Mouse (Mus musculus) heart, adult 2 months (tissue): ENCODE measurements around the gene Klk1.

Source experiments
- CTCF ChIP-seq: fragments of 200-600 bp; IDR thresholded peaks from 2 replicates; pipeline ENCODE4 v1.8.1; 2022; ENCODE audit warnings: antibody characterized with exemption, mild to moderate bottlenecking, moderate library complexity
- POLR2A ChIP-seq: fragments of 200-500 bp; IDR thresholded peaks from 2 replicates; pipeline ENCODE4 v1.6.1; 2011; ENCODE audit warnings: mild to moderate bottlenecking, low read depth, low read length, control low read depth; ENCODE audit not compliant: insufficient read depth

DNA sequence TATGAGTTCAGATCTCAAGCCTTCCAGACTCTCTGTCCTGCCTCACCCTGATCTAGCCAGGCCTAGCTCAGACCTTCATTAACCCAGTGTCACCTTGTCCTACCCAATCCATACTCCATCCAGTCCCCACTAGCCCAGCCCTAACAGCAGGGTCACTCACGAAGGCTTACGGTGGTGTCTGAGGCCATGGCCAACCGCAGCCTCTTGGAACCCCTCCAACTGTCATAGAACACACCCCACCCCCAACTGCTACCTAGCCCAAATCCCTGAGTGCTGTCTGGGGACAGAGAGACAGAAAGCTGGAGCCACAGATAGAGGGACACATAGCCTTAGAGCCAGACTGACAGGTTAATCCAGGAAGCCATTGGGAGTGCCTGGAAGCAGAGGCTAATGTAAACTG lies 10.7 kb downstream of the Klk1 start, which contains the start of gene Gm36864:
- TF ChIP-seq CTCF, result no peak
- no peak for TF ChIP-seq POLR2A
